Mouse (Mus musculus): ENCODE data around the gene Mbnl3.

Gene Mbnl3

GRCm38 (mm10) chrX:51206432-51206831 lies at the start of gene Mbnl3:
TSS of gene Mbnl3 (minus strand) at chrX:51206532.
- DNase-seq (ENCODE audit: low read depth, low spot score): no peak

- DNase-seq (ENCODE audit: low read depth, low spot score): no peak
Observed at GRCm38 (mm10) chrX:51205548-51206324, 596 bp downstream of the Mbnl3 start.

GRCm38 (mm10) chrX:51204626-51205547 lies 1.4 kb downstream of the Mbnl3 start:
- DNase-seq (ENCODE audit: low read depth, low spot score): no peak

- DNase-seq (ENCODE audit: low read depth, low spot score): no peak
Observed at GRCm38 (mm10) chrX:51197012-51197411, 9.3 kb downstream of the Mbnl3 start.

- DNase-seq (ENCODE audit: low read depth, low spot score): no peak
Observed at GRCm38 (mm10) chrX:51171914-51172313, 34.4 kb downstream of the Mbnl3 start.

GRCm38 (mm10) chrX:51171413-51171812 lies 34.9 kb downstream of the Mbnl3 start:
- DNase-seq (ENCODE audit: low read depth, low spot score): no peak

- DNase-seq (ENCODE audit: low read depth, low spot score): no peak
Observed at GRCm38 (mm10) chrX:51170404-51170803, 35.9 kb downstream of the Mbnl3 start.

GRCm38 (mm10) chrX:51169476-51170045 lies 36.8 kb downstream of the Mbnl3 start:
- no peak for DNase-seq (ENCODE audit: low read depth, low spot score)

- DNase-seq (ENCODE audit: low read depth, low spot score): no peak
Observed at GRCm38 (mm10) chrX:51167976-51168375, 38.4 kb downstream of the Mbnl3 start.

- DNase-seq (ENCODE audit: low read depth, low spot score): no peak
Observed at GRCm38 (mm10) chrX:51164766-51165165, 41.6 kb downstream of the Mbnl3 start.

GRCm38 (mm10) chrX:51148436-51148835 lies 57.9 kb downstream of the Mbnl3 start:
- no peak for DNase-seq (ENCODE audit: low read depth, low spot score)

- peak; percentile 2 for DNase-seq (ENCODE audit: low read depth, low spot score)
Observed at GRCm38 (mm10) chrX:51146351-51146750, 60.0 kb downstream of the Mbnl3 start.

GRCm38 (mm10) chrX:51140055-51140454 lies 66.3 kb downstream of the Mbnl3 start:
- no peak for DNase-seq (ENCODE audit: low read depth, low spot score)

GRCm38 (mm10) chrX:51131325-51131724 lies 75.0 kb downstream of the Mbnl3 start:
- no peak for DNase-seq (ENCODE audit: low read depth, low spot score)

- no peak for DNase-seq (ENCODE audit: low read depth, low spot score)
Observed at GRCm38 (mm10) chrX:51102748-51103147, 103.6 kb downstream of the Mbnl3 start.

GRCm38 (mm10) chrX:51084972-51085371 lies 121.4 kb downstream of the Mbnl3 start:
- DNase-seq (ENCODE audit: low read depth, low spot score): no peak

GRCm38 (mm10) chrX:51084211-51084610 lies 122.1 kb downstream of the Mbnl3 start:
- peak; percentile 26 for DNase-seq (ENCODE audit: low read depth, low spot score)

- no peak for DNase-seq (ENCODE audit: low read depth, low spot score)
Observed at GRCm38 (mm10) chrX:51076744-51077143, 129.6 kb downstream of the Mbnl3 start.
